In the genomic region with DNA sequence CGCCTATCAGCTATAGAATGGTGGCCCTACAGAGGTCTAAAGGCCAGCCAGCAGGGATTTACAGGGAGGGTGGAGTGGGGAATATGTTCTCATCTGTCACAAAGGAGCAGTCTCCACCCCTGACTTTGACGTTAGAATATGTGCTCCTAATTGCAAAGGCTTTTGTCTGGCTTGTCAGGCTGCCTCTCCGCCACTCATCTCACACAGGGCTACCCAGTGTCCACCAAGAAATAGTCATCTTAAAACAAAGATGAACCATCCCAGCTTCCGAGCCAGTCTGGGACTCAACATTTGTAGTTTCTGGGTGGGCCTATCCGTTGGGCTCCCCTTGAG, we compare ENCODE assay signal across 14 mouse cellular contexts. TPM values are rescaled to one million over a fixed set of nuclear protein-coding genes. Genes with fewer than 3 reads are reported as not detected.
DNase-seq lines count a peak whose midpoint lies in the region; ATAC-seq and TF ChIP-seq lines count a peak whose summit lies in the region.
"Had no signal": no experiment of that assay in that cellular context is flagged by ENCODE, and none has a peak within 500 bp of the region (broad histone marks: within the 10 kb centered on the region; RNA-seq: fewer than 3 reads in every experiment).

No protein-coding gene starts in this region.

- H3K4me2 ChIP-seq in heart, postnatal 0 days (ENCODE audit: low read depth, low read length) = no peak overlapping the region
- H3K4me2 ChIP-seq in midbrain, embryonic 11.5 days = 0 out of 2 replicates have a peak overlapping the region, but pooled peaks have one; percentile 10
- no peak overlapping the region for H3K4me2 ChIP-seq in midbrain, embryonic 16.5 days (ENCODE audit: low read length)
- no peak overlapping the region for H3K4me2 ChIP-seq in embryonic facial prominence, embryonic 13.5 days
- no peak overlapping the region for H3K4me2 ChIP-seq in limb, embryonic 14.5 days (replicated peaks; ENCODE audit: low read depth, low read length, severe bottlenecking)
- H3K4me2 ChIP-seq: embryonic facial prominence, embryonic 15.5 days; hindbrain, embryonic 15.5 days; neural tube, embryonic 12.5 days had no signal

- DNase-seq in heart, postnatal 0 days (ENCODE audit: low spot score) = no peak
- no peak for DNase-seq in heart, adult 9 months (ENCODE audit: low spot score in 2 of 2)
- peak; percentile 88 for DNase-seq in midbrain, embryonic 11.5 days (ENCODE audit: low spot score, missing footprints)
- no peak for DNase-seq in limb, embryonic 14.5 days (ENCODE audit: low spot score)
- DNase-seq in cerebellum, adult 9-11 months = no peak
- DNase-seq: adrenal gland, postnatal 36 days; cerebellum, adult 11-12 months had no signal

- no peaks in the 10 kb centered on the region for H3K9me3 ChIP-seq in heart, postnatal 0 days (replicated peaks; ENCODE audit: control insufficient read depth, low read length)
- no peaks in the 10 kb centered on the region for H3K9me3 ChIP-seq in midbrain, embryonic 11.5 days (ENCODE audit: control insufficient read depth, low read length)
- no peaks in the 10 kb centered on the region for H3K9me3 ChIP-seq in midbrain, embryonic 16.5 days (replicated peaks; ENCODE audit: control insufficient read depth, low read length, poor library complexity, severe bottlenecking)
- H3K9me3 ChIP-seq in embryonic facial prominence, embryonic 13.5 days = no peaks in the 10 kb centered on the region
- no peaks in the 10 kb centered on the region for H3K9me3 ChIP-seq in limb, embryonic 14.5 days (ENCODE audit: control insufficient read depth, low read length)
- H3K9me3 ChIP-seq: embryonic facial prominence, embryonic 15.5 days; hindbrain, embryonic 15.5 days; neural tube, embryonic 12.5 days had no signal

- no peak for TF ChIP-seq CTCF in heart, postnatal 0 days (IDR thresholded peaks at IDR 0.05; ENCODE audit: low read depth)

- no peak for TF ChIP-seq EP300 in heart, postnatal 0 days (IDR thresholded peaks at IDR 0.05; ENCODE audit: low read depth)

- no peak for ATAC-seq in heart, postnatal 0 days (ENCODE audit: insufficient read depth, low read depth)
- ATAC-seq in midbrain, embryonic 11.5 days (ENCODE audit: low FRiP score) = peak; percentile 8; the same call in 1 of the 2 replicates
- no peak for ATAC-seq in midbrain, embryonic 16.5 days
- no peak for ATAC-seq in embryonic facial prominence, embryonic 13.5 days (ENCODE audit: insufficient number of reproducible peaks, insufficient read depth, low FRiP score, low TSS enrichment, low read depth)
- 0 out of 2 replicates have a peak, but pooled peaks have one; percentile 4 for ATAC-seq in limb, embryonic 14.5 days (ENCODE audit: low FRiP score, low read depth)

- 56% methylated on average over 5 of the region's 5 CpGs for WGBS in heart, postnatal 0 days
- WGBS in midbrain, embryonic 11.5 days = 30% methylated on average over 5 of the region's 5 CpGs
- WGBS in midbrain, embryonic 16.5 days = 36% methylated on average over 5 of the region's 5 CpGs
- WGBS in embryonic facial prominence, embryonic 13.5 days = 60% methylated on average over 5 of the region's 5 CpGs
- WGBS in limb, embryonic 14.5 days = 68% methylated on average over 5 of the region's 5 CpGs

- H3K9ac ChIP-seq in heart, postnatal 0 days (replicated peaks; ENCODE audit: low read depth, low read length) = no peak overlapping the region
- no peak overlapping the region for H3K9ac ChIP-seq in midbrain, embryonic 11.5 days (ENCODE audit: low read length)
- no peak overlapping the region for H3K9ac ChIP-seq in midbrain, embryonic 16.5 days (ENCODE audit: low read depth, low read length)
- H3K9ac ChIP-seq in embryonic facial prominence, embryonic 13.5 days = no peak overlapping the region
- H3K9ac ChIP-seq in limb, embryonic 14.5 days (ENCODE audit: low read depth, low read length, severe bottlenecking) = no peak overlapping the region
- H3K9ac ChIP-seq: embryonic facial prominence, embryonic 15.5 days; hindbrain, embryonic 15.5 days; neural tube, embryonic 12.5 days had no signal

- peak overlapping the region; percentile 77; the same call in 1 of the 2 replicates for H3K27ac ChIP-seq in heart, postnatal 0 days (ENCODE audit: low read depth)
- H3K27ac ChIP-seq in midbrain, embryonic 11.5 days (ENCODE audit: low read depth, low read length) = peak overlapping the region; percentile 51
- no peak overlapping the region for H3K27ac ChIP-seq in midbrain, embryonic 16.5 days (ENCODE audit: low read length)
- H3K27ac ChIP-seq in embryonic facial prominence, embryonic 13.5 days = peak overlapping the region; percentile 28; the same call in 1 of the 2 replicates
- no peak overlapping the region for H3K27ac ChIP-seq in limb, embryonic 14.5 days (replicated peaks; ENCODE audit: low read depth, low read length)
- H3K27ac ChIP-seq: hindbrain, embryonic 15.5 days; layer of hippocampus, adult 2 months; neural tube, embryonic 12.5 days had no signal

- H3K36me3 ChIP-seq in heart, postnatal 0 days (replicated peaks; ENCODE audit: control insufficient read depth, insufficient read depth, low read length) = peaks cover 10% of the 10 kb centered on the region
- no peaks in the 10 kb centered on the region for H3K36me3 ChIP-seq in midbrain, embryonic 11.5 days (ENCODE audit: control insufficient read depth, insufficient read depth, low read length)
- no peaks in the 10 kb centered on the region for H3K36me3 ChIP-seq in midbrain, embryonic 16.5 days (ENCODE audit: control insufficient read depth, insufficient read depth, low read length)
- 0 out of 2 replicates have a peak, but pooled peaks cover 5% of the 10 kb centered on the region for H3K36me3 ChIP-seq in embryonic facial prominence, embryonic 13.5 days
- H3K36me3 ChIP-seq in limb, embryonic 14.5 days (ENCODE audit: control insufficient read depth, insufficient read depth, low read length) = peaks cover 12% of the 10 kb centered on the region; the same call in 1 of the 2 replicates
- H3K36me3 ChIP-seq: hindbrain, embryonic 15.5 days; neural tube, embryonic 12.5 days had no signal

- H3K4me3 ChIP-seq in heart, postnatal 0 days (ENCODE audit: low read depth, low read length) = no peak overlapping the region
- no peak overlapping the region for H3K4me3 ChIP-seq in midbrain, embryonic 11.5 days (ENCODE audit: low read depth, low read length)
- H3K4me3 ChIP-seq in midbrain, embryonic 16.5 days (ENCODE audit: low read depth, low read length) = no peak overlapping the region
- H3K4me3 ChIP-seq in embryonic facial prominence, embryonic 13.5 days = no peak overlapping the region
- H3K4me3 ChIP-seq in limb, embryonic 14.5 days (replicated peaks; ENCODE audit: low read length) = no peak overlapping the region
- H3K4me3 ChIP-seq: embryonic facial prominence, embryonic 15.5 days; hindbrain, embryonic 15.5 days; layer of hippocampus, adult 2 months; neural tube, embryonic 12.5 days had no signal

- peaks cover 18% of the 10 kb centered on the region for H3K4me1 ChIP-seq in heart, postnatal 0 days (ENCODE audit: control insufficient read depth, insufficient read depth)
- peaks cover 54% of the 10 kb centered on the region for H3K4me1 ChIP-seq in midbrain, embryonic 11.5 days (ENCODE audit: control insufficient read depth, insufficient read depth, low read length)
- peaks cover 7% of the 10 kb centered on the region; the same call in 1 of the 2 replicates for H3K4me1 ChIP-seq in midbrain, embryonic 16.5 days (ENCODE audit: control insufficient read depth, insufficient read depth, low read length)
- H3K4me1 ChIP-seq in embryonic facial prominence, embryonic 13.5 days = peaks cover 5% of the 10 kb centered on the region
- H3K4me1 ChIP-seq in limb, embryonic 14.5 days (ENCODE audit: control insufficient read depth, insufficient read depth, low read length) = peaks cover 9% of the 10 kb centered on the region; the same call in 1 of the 2 replicates

- no peak for TF ChIP-seq POLR2A in limb, embryonic 14.5 days (IDR thresholded peaks at IDR 0.05; ENCODE audit: borderline replicate concordance, extremely low read depth, insufficient read depth, insufficient read length)

- H3K27me3 ChIP-seq in heart, postnatal 0 days (ENCODE audit: control insufficient read depth, insufficient read depth, low read length) = no peaks in the 10 kb centered on the region
- H3K27me3 ChIP-seq in midbrain, embryonic 11.5 days (ENCODE audit: control insufficient read depth, insufficient read depth, low read length) = no peaks in the 10 kb centered on the region
- H3K27me3 ChIP-seq in midbrain, embryonic 16.5 days (ENCODE audit: control insufficient read depth, insufficient read depth, low read depth, low read length) = no peaks in the 10 kb centered on the region
- no peaks in the 10 kb centered on the region for H3K27me3 ChIP-seq in embryonic facial prominence, embryonic 13.5 days
- H3K27me3 ChIP-seq in limb, embryonic 14.5 days (ENCODE audit: control insufficient read depth, insufficient read depth, low read length) = no peaks in the 10 kb centered on the region
- H3K27me3 ChIP-seq: embryonic facial prominence, embryonic 15.5 days; hindbrain, embryonic 15.5 days; neural tube, embryonic 12.5 days had no signal

RNA-seq across cellular contexts. Expression of gene Plagl1, which starts 58.4 kb away (rescaled TPM):
- total RNA-seq in heart, postnatal 0 days (2014; rRNA removed; ENCODE audit: low replicate concordance) = 560 and 720 TPM in 2 replicates
- 63.9 and 66.0 TPM in 2 replicates for polyA plus RNA-seq in heart, postnatal 0 days (2015; fragmentation: Nextera tagmentation; extraction: Ambion mirVana)
- 129 and 142 TPM in 2 replicates for polyA plus RNA-seq in midbrain, embryonic 11.5 days (2014; fragmentation: Nextera tagmentation; extraction: Ambion mirVana)
- polyA plus RNA-seq in midbrain, embryonic 16.5 days (2015; fragmentation: Nextera tagmentation; extraction: Ambion mirVana) = 26.3 and 31.0 TPM in 2 replicates
- 126 and 130 TPM in 2 replicates for polyA plus RNA-seq in embryonic facial prominence, embryonic 13.5 days (2015; fragmentation: Nextera tagmentation; extraction: Ambion mirVana)
- polyA plus RNA-seq in limb, embryonic 14.5 days (2012; rRNA removed) = 841 and 1,093 TPM in 2 replicates
- 298 and 354 TPM in 2 replicates for polyA plus RNA-seq in limb, embryonic 14.5 days (2014; fragmentation: Nextera tagmentation; extraction: Ambion mirVana)

RNA-seq across cellular contexts. Expression of gene Zc2hc1b, which starts 59.1 kb away (rescaled TPM):
- total RNA-seq in heart, postnatal 0 days (2014; rRNA removed; ENCODE audit: low replicate concordance) = not detected in 2 replicates
- not detected in 2 replicates for polyA plus RNA-seq in heart, postnatal 0 days (2015; fragmentation: Nextera tagmentation; extraction: Ambion mirVana)
- polyA plus RNA-seq in midbrain, embryonic 11.5 days (2014; fragmentation: Nextera tagmentation; extraction: Ambion mirVana) = not detected in 2 replicates
- polyA plus RNA-seq in midbrain, embryonic 16.5 days (2015; fragmentation: Nextera tagmentation; extraction: Ambion mirVana) = not detected in 2 replicates
- not detected in 2 replicates for polyA plus RNA-seq in embryonic facial prominence, embryonic 13.5 days (2015; fragmentation: Nextera tagmentation; extraction: Ambion mirVana)
- polyA plus RNA-seq in limb, embryonic 14.5 days (2012; rRNA removed) = 0.14 TPM in 1 of 2 replicates, not detected in the other
- polyA plus RNA-seq in limb, embryonic 14.5 days (2014; fragmentation: Nextera tagmentation; extraction: Ambion mirVana) = not detected in 2 replicates
- total RNA-seq: adrenal gland, postnatal 36 days; layer of hippocampus, adult 2 months had no signal
- polyA plus RNA-seq: embryonic facial prominence, embryonic 15.5 days; hindbrain, embryonic 15.5 days; limb, embryonic 11.5 days; neural tube, embryonic 12.5 days had no signal

Comparison
In these comparisons a context has a peak if more than half of its experiments do, and no peak if none do; other contexts are left out.
1. ATAC-seq: peak in midbrain, embryonic 11.5 days (single experiment) and limb, embryonic 14.5 days (single experiment); none in heart, postnatal 0 days (single experiment), midbrain, embryonic 16.5 days (single experiment) and embryonic facial prominence, embryonic 13.5 days (single experiment).
2. H3K27ac ChIP-seq: peak in heart, postnatal 0 days (single experiment), midbrain, embryonic 11.5 days (single experiment) and embryonic facial prominence, embryonic 13.5 days (single experiment); none in midbrain, embryonic 16.5 days (single experiment) and limb, embryonic 14.5 days (single experiment).